Mouse (Mus musculus): ENCODE results near the gene Ptchd1. TPM values are rescaled to one million over a fixed set of nuclear protein-coding genes. Genes with fewer than 3 reads are reported as not detected.

Ptchd1 gene
- polyA plus RNA-seq, 1 experiment from 2014 or later, result 0.34 TPM

DNA sequence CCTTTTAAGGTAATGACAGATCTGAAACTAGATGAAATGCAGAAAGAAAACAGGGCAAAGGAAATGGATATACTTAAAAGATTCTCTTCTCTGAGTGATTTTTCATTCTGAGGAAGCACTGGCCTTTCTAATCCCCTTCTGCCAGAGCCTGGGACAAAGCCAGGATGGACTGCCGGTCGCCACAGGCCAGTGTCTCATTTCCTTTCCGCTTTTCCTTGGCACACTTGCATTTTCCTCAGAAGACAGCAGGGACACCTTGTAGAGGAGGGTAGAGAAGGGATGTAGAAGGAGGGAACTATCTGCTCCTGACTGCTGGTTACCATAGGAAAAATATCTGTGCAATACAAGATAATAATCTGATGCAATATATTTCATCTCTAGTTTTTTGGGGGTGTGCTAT lies 32.1 kb downstream of the Ptchd1 start:
- no peak overlapping the region for H3K27ac ChIP-seq
- no peaks in the 10 kb centered on the region for H3K9me3 ChIP-seq
- no peaks in the 10 kb centered on the region for H3K4me1 ChIP-seq
- WGBS, result 54% methylated on average over 3 of the region's 3 CpGs
- H3K36me3 ChIP-seq, result no peaks in the 10 kb centered on the region
- no peak for DNase-seq (ENCODE audit: low spot score)
- H3K4me3 ChIP-seq, result no peak overlapping the region
- no peaks in the 10 kb centered on the region for H3K27me3 ChIP-seq (ENCODE audit: insufficient read depth, poor library complexity, severe bottlenecking)

GRCm38 (mm10) chrX:155584586-155584985 lies 39.0 kb downstream of the Ptchd1 start:
- Histone ChIP-seq H3K27ac (no peak overlapping the region), H3K4me1 (no peaks in the 10 kb centered on the region), H3K4me3 (no peak overlapping the region), H3K9me3 (no peaks in the 10 kb centered on the region), H3K27me3 (ENCODE audit: insufficient read depth, poor library complexity, severe bottlenecking) (no peaks in the 10 kb centered on the region), H3K36me3 (no peaks in the 10 kb centered on the region)
- 77% methylated on average over 2 of the region's 2 CpGs for WGBS
- no peak for DNase-seq (ENCODE audit: low spot score)

GRCm38 (mm10) chrX:155579791-155580190 lies 43.8 kb downstream of the Ptchd1 start:
- no peak for DNase-seq (ENCODE audit: low spot score)
- Histone ChIP-seq H3K4me1 (no peaks in the 10 kb centered on the region), H3K27me3 (ENCODE audit: insufficient read depth, poor library complexity, severe bottlenecking) (no peaks in the 10 kb centered on the region), H3K9me3 (no peaks in the 10 kb centered on the region), H3K36me3 (no peaks in the 10 kb centered on the region), H3K27ac (no peak overlapping the region), H3K4me3 (no peak overlapping the region)

- no peak for DNase-seq (ENCODE audit: low spot score)
- no peaks in the 10 kb centered on the region for H3K9me3 ChIP-seq
- no peak overlapping the region for H3K27ac ChIP-seq
- no peaks in the 10 kb centered on the region for H3K27me3 ChIP-seq (ENCODE audit: insufficient read depth, poor library complexity, severe bottlenecking)
- no peaks in the 10 kb centered on the region for H3K36me3 ChIP-seq
- H3K4me3 ChIP-seq, result no peak overlapping the region
- no peaks in the 10 kb centered on the region for H3K4me1 ChIP-seq
These were observed 51.2 kb downstream of the Ptchd1 start for GRCm38 (mm10) chrX:155572396-155572795.

- no peak overlapping the region for H3K4me3 ChIP-seq
- no peaks in the 10 kb centered on the region for H3K36me3 ChIP-seq
- H3K4me1 ChIP-seq, result no peaks in the 10 kb centered on the region
- no peak for DNase-seq (ENCODE audit: low spot score)
- no peaks in the 10 kb centered on the region for H3K9me3 ChIP-seq
- H3K27me3 ChIP-seq (ENCODE audit: insufficient read depth, poor library complexity, severe bottlenecking), result no peaks in the 10 kb centered on the region
- no peak overlapping the region for H3K27ac ChIP-seq
These were observed 79.8 kb downstream of the Ptchd1 start for GRCm38 (mm10) chrX:155543780-155544179.

Other genes starting within 250 kb of the Ptchd1 start
- not detected in 2 replicates for gene Gm15155, start 927 bp upstream of the Ptchd1 start, polyA plus RNA-seq (2016; fragmentation: Nextera tagmentation; extraction: Ambion mirVana)